Mouse (Mus musculus) heart, postnatal 36 days (tissue): ENCODE results near the gene Fmnl2. TPM values are rescaled to one million over a fixed set of nuclear protein-coding genes. Genes with fewer than 3 reads are reported as not detected.

Experiments used
- DNase-seq, 2 experiments: peaks; one replicate each; pipeline ENCODE4 v3.0.0; 2021 to 2022
- intact Hi-C: fragments of 180-260 bp; cut with DNase I; formaldehyde crosslinking; loops from one replicate; pipeline ENCODE4 v1.15.1; 2025
- total RNA-seq, 2 experiments: library from RNA; stranded (reverse); gene quantifications; 2 replicates each; pipeline ENCODE4 v1.2.3; 2021

The Fmnl2 gene
- total RNA-seq, 2 experiments from 2014 or later = 5.6 to 6.8 TPM

DNA sequence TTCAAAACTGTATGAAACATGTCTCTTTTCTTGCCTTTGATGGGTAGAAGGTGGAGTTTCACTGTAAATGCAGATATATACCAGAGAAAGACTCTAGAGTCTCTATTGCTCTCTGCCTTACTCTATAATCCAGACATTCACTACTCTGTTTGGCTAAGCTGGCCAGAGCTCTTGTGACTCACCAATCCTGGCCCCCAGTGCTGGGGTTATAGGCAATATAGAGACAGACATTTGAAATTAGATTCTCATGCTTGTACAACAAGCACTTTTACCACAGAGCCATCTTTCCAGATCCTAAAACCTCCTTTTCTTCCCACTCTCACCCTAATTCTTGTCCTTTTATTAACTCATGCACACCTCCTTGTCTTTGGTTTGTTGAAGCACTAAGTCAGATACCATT, 316.3 kb downstream of the Fmnl2 start:
- intact Hi-C loops = no loop called here
- DNase-seq = no peak

- no peak for DNase-seq
- intact Hi-C loops = no loop called here
Measured at GRCm38 (mm10) chr2:53178966-53179365, 321.3 kb downstream of the Fmnl2 start.

DNA sequence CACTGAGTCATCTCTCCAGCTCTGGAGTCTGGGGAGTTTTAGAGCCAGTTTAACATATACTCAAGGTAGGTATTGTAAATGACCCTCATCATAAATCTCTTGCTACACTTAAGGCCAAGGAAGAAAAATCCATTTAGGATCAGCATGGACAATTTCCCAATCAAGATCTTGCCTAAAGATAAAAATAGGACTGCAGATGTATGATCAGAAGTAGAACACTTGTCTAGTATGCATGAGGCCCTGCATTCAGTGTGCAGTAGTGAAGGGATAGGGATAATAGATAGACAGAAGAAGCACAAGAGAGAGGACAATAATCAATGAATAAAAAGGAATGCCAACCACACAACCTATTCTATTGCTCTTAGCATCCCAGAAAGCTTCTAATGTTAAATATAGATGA, 322.2 kb downstream of the Fmnl2 start:
- intact Hi-C loops = no loop called here
- DNase-seq = no peak

Other genes with a start within 250 kb of the Fmnl2 start
- under 1 TPM; 0.53 to 0.62 TPM for gene Cacnb4, start 181.0 kb upstream of the Fmnl2 start, total RNA-seq
- gene Stam2, start 115.6 kb upstream of the Fmnl2 start, total RNA-seq = 10 to 100 TPM; 16.5 to 17.4 TPM